Mouse (Mus musculus): Measurements from ENCODE around the gene Ptprh.

- TF ChIP-seq CTCF (IDR thresholded peaks at IDR 0.05; ENCODE audit: low read depth) (no peak), EP300 (IDR thresholded peaks at IDR 0.05; ENCODE audit: low read depth) (no peak)
These were observed 39.4 kb upstream of the Ptprh start for GRCm38 (mm10) chr7:4643225-4643624.

Data from liver, postnatal 0 days (tissue).